Mouse (Mus musculus): Measurements from ENCODE around the gene B4galt2.

B4galt2 gene

GRCm38 (mm10) chr4:117882701-117883691 is at the start of gene B4galt2:
B4galt2 (minus strand) TSS chr4:117883487.
- peak; percentile 64 for DNase-seq (ENCODE audit: low spot score)

GRCm38 (mm10) chr4:117929391-117929881 is 46.1 kb upstream of the B4galt2 start, which contains the start of gene Artn:
Artn (minus strand) TSS chr4:117929763.
- DNase-seq (ENCODE audit: low spot score): peak; percentile 45

GRCm38 (mm10) chr4:117928699-117929241 is 45.5 kb upstream of the B4galt2 start:
- DNase-seq (ENCODE audit: low spot score): peak; percentile 76

GRCm38 (mm10) chr4:117928234-117928633 is 44.9 kb upstream of the B4galt2 start:
- DNase-seq (ENCODE audit: low spot score): peak; percentile 82

- DNase-seq (ENCODE audit: low spot score): peak; percentile 66
Observed at GRCm38 (mm10) chr4:117926545-117927482, 43.5 kb upstream of the B4galt2 start.

GRCm38 (mm10) chr4:117924916-117925315 is 41.6 kb upstream of the B4galt2 start:
- no peak for DNase-seq (ENCODE audit: low spot score)

- DNase-seq (ENCODE audit: low spot score): no peak
Observed at GRCm38 (mm10) chr4:117923450-117923849, 40.2 kb upstream of the B4galt2 start.

GRCm38 (mm10) chr4:117921358-117921757 is 38.1 kb upstream of the B4galt2 start:
- no peak for DNase-seq (ENCODE audit: low spot score)

GRCm38 (mm10) chr4:117918762-117919161 is 35.5 kb upstream of the B4galt2 start:
- DNase-seq (ENCODE audit: low spot score): no peak

- no peak for DNase-seq (ENCODE audit: low spot score)
Observed at GRCm38 (mm10) chr4:117918261-117918660, 35.0 kb upstream of the B4galt2 start.

GRCm38 (mm10) chr4:117917847-117918246 is 34.6 kb upstream of the B4galt2 start:
- DNase-seq (ENCODE audit: low spot score): no peak

GRCm38 (mm10) chr4:117917402-117917801 is 34.1 kb upstream of the B4galt2 start:
- no peak for DNase-seq (ENCODE audit: low spot score)

GRCm38 (mm10) chr4:117916386-117916785 is 33.1 kb upstream of the B4galt2 start:
- no peak for DNase-seq (ENCODE audit: low spot score)

- no peak for DNase-seq (ENCODE audit: low spot score)
Observed at GRCm38 (mm10) chr4:117915489-117916105, 32.3 kb upstream of the B4galt2 start.

GRCm38 (mm10) chr4:117914591-117915442 is 31.5 kb upstream of the B4galt2 start, which contains the start of gene Ipo13:
Ipo13 (minus strand) TSS chr4:117914999.
- DNase-seq (ENCODE audit: low spot score): peak; percentile 95

GRCm38 (mm10) chr4:117914031-117914430 is 30.7 kb upstream of the B4galt2 start:
- no peak for DNase-seq (ENCODE audit: low spot score)

- no peak for DNase-seq (ENCODE audit: low spot score)
Observed at GRCm38 (mm10) chr4:117913421-117913820, 30.1 kb upstream of the B4galt2 start.

GRCm38 (mm10) chr4:117912685-117913273 is 29.5 kb upstream of the B4galt2 start:
- DNase-seq (ENCODE audit: low spot score): no peak

GRCm38 (mm10) chr4:117912131-117912561 is 28.9 kb upstream of the B4galt2 start:
- DNase-seq (ENCODE audit: low spot score): no peak

All from retina, embryonic 14.5 days (tissue).